Mouse (Mus musculus): ENCODE measurements around the gene Dtd1.

Gene Dtd1

DNA sequence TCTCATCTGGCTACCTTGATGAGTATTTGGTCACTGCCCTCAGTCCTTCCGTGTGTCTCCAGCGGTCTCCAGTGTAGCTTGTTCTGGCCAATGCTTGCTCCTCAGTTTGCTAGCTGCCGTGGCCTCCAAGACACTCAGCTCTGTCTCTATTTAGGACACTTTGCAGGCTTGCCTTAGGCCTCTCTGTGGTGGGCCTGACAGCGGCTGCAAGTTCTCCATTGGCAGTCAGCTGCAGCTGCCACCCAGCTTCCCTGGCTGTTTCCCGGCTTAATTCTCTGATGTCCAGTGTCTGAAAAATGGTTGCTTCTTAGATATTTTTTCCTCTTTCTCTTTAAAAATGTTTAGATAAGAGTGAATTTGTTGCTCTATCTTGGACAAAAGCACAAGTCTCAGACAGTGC, 116.6 kb downstream of the Dtd1 start:
- no peak for DNase-seq

DNA sequence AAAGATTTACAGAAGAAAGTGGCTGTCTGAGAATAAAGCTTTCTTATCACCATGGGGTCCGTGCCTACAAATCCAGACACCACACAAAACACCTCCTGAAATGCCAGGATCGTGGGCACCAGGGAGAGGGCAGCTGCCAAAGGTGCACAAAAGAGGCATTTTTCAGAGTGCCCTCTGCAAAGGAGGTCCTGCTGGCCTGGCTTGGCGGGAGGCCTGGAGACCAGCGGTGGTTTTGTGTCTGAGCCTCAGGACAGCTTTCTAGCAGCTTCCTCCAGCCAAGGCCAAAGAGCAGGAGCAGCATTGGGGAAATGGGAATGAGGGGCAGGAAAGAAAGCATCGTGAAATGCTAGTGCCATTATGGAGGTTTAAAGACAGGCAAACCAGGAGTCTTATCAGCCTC, 118.6 kb downstream of the Dtd1 start:
- no peak for DNase-seq

DNA sequence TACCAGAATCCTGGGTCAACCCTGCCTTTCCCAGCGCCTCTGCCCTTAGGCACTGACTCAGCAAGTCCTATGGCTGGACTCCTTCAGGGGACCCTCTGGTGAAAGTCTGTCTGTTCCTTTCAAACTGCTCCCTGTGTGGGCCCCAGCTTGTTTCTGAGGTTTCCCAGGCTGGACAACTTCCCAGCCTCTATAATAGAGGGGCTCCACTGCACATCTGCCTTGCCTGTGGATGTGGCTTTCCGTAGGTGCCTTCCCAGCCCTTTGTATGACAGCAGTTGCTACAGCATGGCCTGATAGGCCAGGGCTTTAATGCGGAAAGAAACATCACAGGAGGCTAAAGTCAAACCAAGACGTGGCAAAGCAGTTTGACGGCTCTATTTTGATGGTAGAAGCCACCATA, 119.6 kb downstream of the Dtd1 start:
- no peak for DNase-seq

DNA sequence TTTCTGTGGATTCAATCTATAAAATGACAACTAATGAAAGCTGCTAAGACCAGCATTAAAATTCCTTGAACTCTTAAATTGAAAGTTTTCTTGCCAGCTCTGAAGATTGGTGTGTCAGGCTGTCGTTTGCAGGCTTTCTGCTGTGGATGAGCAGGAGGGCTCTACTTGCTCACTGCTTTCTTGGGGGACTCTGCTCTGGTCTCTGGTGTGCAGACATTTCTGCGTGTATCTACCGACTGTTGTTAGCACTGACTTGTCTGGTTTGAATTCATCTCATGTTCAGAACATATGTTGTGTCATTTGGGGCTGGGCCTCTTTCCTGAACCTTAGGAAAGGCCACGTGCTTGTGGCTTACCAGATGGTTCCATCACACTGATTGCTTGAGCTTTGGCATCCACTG, 120.0 kb downstream of the Dtd1 start:
- no peak for DNase-seq

DNA sequence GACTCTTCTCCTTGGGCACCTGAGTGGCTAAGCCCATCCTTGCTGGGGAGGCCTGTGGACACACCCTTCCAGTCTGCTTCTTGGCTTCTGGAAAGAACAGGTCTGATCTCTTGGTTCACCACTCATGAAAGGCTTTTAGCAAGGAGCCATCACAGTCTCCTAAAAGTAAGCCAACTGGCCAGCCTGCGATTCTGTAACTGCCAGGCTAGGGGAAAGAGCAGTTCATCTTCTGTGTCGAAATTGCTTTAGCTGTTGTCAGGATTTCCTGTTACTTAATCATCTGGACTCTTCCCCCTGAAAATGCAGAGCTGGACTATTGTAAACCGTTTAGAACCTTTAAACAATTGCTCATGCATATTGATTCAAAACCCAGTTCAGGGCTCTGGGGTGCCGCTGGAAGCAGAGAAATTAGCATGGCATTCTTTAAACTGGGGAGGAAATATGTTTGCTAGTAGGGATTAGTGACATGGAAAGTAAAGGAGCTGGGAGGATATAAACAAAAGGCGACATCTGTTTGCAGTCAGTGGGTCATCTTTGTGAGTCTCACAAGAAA, 120.8 kb downstream of the Dtd1 start:
- DNase-seq: no peak

DNA sequence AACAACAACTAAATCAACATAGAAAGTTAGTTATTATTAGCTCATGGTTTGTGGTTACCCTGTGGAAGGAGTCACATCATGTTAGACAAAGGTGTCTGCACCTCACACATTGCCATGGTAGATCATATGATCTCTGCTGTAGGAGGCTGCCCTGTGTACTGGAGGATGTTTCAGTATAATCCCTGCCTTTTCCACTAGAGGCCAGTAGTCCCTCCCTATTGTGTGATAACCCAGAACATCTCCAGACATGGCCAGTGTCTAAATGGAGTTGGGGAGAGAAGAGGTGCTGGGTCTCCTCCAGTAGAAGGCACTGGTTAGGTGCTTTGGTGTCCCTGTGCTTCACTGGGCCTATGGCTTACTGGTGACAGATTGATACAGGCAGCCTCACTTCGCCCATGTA, 125.0 kb downstream of the Dtd1 start:
- DNase-seq: no peak

- DNase-seq: no peak
Measured at GRCm38 (mm10) chr2:144727136-144727535, 127.4 kb downstream of the Dtd1 start.

GRCm38 (mm10) chr2:144729776-144730175, 130.1 kb downstream of the Dtd1 start:
- no peak for DNase-seq

DNA sequence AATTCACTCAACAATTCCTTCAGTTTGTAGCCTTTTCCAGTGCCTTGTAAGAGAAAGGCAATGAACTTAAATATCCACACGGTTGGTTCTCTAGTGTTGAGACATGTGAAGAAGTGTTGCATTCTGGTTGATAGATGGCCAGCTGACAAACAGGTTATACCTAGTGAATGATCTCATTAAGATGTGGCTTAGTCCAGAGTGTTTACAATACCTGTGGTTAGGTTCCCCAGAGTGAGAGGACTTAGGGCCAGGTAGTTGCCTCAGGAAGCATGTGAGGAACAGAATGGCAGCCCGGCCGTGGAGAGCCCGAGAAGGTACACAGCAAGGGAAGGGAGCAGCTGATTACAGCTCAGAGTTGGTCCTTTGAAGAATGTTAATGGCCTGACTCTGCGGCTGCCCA, 138.5 kb downstream of the Dtd1 start:
- DNase-seq: no peak

DNA sequence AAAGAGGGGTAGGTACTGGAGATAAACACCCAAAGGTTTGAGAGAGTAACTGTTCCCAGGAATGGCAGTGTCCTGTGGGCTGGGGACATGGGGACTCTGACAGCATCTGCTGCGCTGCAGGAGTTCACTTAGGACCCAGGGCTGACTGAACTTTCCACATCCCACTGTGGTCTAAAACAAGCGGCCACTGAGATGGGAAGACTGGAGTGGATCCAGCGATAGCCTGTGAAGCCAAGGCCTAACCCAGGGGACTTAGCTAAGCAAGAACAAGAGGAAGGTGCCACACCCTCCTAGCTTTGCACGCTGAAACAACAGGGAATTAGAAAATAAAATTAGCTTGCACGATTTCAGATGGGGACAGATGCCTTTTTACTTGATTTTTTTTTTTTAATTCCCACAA, 138.9 kb downstream of the Dtd1 start:
- no peak for DNase-seq

- DNase-seq: no peak
Measured at GRCm38 (mm10) chr2:144740577-144740997, 140.9 kb downstream of the Dtd1 start.

DNA sequence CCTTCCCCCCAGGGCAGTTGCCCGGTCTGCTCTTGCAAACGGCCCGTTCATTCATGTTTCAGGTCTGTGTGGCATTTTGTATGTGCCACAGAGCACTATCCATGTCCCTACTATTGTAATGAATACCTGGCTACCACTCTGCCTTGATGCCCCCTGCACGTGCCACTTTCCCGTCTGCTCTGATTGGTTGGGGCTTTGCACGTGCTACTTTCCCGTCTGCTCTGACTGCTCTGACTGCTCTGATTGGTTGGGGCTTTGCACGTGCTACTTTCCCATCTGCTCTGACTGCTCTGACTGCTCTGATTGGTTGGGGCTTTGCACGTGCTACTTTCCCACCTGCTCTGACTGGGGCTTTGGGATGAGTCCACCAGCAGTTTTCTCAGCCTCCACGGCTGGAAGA, 142.3 kb downstream of the Dtd1 start:
- DNase-seq: no peak

GRCm38 (mm10) chr2:144743316-144743715, 143.6 kb downstream of the Dtd1 start:
- DNase-seq: no peak

GRCm38 (mm10) chr2:144745266-144745665, 145.6 kb downstream of the Dtd1 start:
- no peak for DNase-seq

GRCm38 (mm10) chr2:144746046-144746783, 146.5 kb downstream of the Dtd1 start:
- no peak for DNase-seq

- no peak for DNase-seq
Measured at GRCm38 (mm10) chr2:144753604-144754003, 153.9 kb downstream of the Dtd1 start.

DNA sequence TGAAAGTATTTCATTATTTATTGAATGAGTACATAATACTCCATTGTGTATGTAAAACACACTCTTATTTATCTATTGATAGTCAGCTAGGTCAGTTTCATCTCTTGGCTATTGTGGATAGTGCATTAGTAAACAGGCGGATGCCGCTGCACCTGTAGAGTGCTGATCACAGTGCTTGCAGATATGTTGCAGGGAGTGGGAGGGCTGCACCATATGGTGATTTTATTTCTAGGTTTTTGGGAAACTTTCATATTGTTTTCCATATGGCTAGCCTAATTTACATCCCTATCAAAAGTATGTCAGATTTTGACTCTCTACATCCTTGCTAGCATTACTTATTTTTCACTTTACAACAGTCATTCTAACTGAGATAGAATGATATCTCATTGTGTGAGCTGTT, 155.3 kb downstream of the Dtd1 start:
- no peak for DNase-seq

DNA sequence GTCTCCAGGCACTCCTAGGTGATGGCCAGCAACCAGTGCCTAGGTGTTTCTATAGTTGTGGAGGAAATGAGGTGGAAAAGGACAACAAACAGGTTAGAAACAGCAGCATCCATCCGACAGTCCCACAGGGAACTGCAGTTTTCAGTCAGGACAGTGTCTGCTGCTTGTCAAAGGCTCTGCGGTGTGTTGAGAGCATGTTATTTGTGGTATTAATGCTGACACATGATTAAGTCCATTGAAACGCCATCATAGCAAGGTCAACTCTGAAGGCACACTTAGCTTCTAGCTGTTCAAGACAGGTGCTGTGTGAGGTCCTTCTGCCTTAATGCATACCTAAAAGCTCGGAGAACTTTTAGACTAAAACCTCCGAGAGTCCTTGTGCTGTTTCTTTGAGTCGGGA, 161.0 kb downstream of the Dtd1 start:
- DNase-seq: no peak

- no peak for DNase-seq
Measured at GRCm38 (mm10) chr2:144763706-144764105, 164.0 kb downstream of the Dtd1 start.

- DNase-seq: no peak
Measured at GRCm38 (mm10) chr2:144764116-144764788, 164.6 kb downstream of the Dtd1 start.

GRCm38 (mm10) chr2:144765219-144765618, 165.5 kb downstream of the Dtd1 start:
- DNase-seq: no peak

DNA sequence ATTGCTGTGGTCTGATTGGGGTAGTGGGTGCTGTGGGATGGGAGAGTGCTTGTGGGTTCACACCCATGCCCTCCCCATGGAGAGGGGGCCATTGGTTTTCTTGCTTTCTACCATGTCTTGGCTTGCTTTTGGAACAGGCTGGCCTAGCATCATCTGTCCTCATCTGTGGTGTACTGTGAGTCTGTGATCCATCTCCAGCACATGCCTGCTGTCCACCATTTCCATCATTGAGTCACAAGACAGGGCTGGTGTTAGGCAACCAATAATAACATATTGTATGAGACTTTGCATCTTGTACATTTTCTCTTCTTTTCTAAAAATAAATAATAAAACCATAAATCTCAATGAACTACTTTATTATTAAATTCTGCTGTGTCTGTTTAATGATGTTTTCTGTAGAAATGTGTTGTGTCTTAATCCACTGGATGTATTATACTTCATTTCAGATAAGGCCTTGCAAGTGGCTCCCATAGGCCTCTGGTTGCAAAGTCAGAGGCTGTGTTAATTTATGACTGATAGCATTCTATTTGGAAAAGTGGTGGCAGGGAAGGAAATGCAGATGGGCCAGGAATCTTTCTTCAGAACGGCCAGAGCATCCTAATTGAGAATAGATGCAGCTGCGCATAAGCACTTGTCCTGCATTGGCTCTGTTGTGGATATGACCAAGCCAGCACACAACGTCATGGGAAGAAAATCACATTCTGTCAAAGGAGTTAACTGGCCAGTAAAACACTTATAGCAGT, 168.8 kb downstream of the Dtd1 start:
- no peak for DNase-seq

GRCm38 (mm10) chr2:144769118-144769496, 169.4 kb downstream of the Dtd1 start:
- no peak for DNase-seq

DNA sequence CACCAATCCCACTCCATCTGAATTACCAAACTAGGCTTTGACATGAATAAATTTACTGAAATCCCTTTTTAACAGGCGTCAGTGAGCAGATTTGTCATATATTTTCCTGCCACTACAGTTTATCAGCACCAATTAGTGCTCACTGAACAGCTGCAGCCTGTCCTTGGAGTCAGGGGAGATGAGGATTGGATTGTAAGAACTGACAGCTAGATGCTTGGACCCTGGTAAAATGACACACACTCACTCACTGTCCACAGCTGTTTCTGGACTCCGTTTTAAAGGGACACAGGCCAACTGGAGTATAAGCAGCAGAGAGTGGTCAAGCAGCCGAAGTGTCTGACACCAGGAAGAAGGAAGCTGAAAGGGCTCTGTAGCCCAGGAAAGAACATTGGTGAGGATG, 169.9 kb downstream of the Dtd1 start:
- DNase-seq: no peak
